Mouse (Mus musculus): ENCODE results near the gene Uspl1. TPM values are rescaled to one million over a fixed set of nuclear protein-coding genes. Genes with fewer than 3 reads are reported as not detected.
A peak's percentile ranks its signal among the peaks of the same experiment; 100 is the strongest.

Uspl1 gene
- polyA plus RNA-seq, 2 experiments, result 27.2 to 44.8 TPM

DNA sequence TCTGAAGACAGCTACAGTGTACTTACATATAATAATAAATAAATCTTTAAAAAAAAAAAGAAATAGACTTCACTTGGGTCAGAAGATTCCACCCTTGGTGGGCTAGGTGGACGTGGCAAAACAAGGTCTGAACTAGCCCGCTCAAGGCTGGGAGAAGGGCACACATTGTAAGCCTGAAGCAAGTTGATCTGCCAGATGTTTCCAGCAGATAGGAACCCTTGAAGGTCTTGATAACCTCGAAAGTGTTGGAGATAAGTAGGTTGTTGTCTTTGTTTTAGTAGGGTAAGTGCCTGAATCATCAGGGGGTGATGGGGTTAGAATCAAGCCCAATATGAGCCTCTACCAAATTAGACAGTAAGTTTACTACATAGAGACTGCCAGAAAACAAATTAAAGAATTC, 35.3 kb downstream of the Uspl1 start:
- Histone ChIP-seq H3K4me2 (replicated peaks; ENCODE audit: low read depth, low read length, severe bottlenecking) (no peak overlapping the region), H3K4me1 (ENCODE audit: control insufficient read depth, insufficient read depth, low read length) (peaks cover 3% of the 10 kb centered on the region; the same call in 1 of the 2 replicates), H3K9me3 (ENCODE audit: control insufficient read depth, low read length) (no peaks in the 10 kb centered on the region), H3K4me3 (replicated peaks; ENCODE audit: low read length) (no peak overlapping the region), H3K27ac (replicated peaks; ENCODE audit: low read depth, low read length) (no peak overlapping the region), H3K27me3 (ENCODE audit: control insufficient read depth, insufficient read depth, low read length) (no peaks in the 10 kb centered on the region), H3K36me3 (ENCODE audit: control insufficient read depth, insufficient read depth, low read length) (peaks cover 28% of the 10 kb centered on the region), H3K9ac (ENCODE audit: low read depth, low read length, severe bottlenecking) (no peak overlapping the region)
- no peak for ATAC-seq (ENCODE audit: low FRiP score, low read depth)
- no peak for TF ChIP-seq POLR2A (IDR thresholded peaks at IDR 0.05; ENCODE audit: borderline replicate concordance, extremely low read depth, insufficient read depth, insufficient read length)
- DNase-seq (ENCODE audit: low spot score), result no peak
- WGBS, result 86% methylated on average over 3 of the region's 3 CpGs

GRCm38 (mm10) chr5:149221355-149221754, 37.2 kb downstream of the Uspl1 start:
- H3K4me1 ChIP-seq (ENCODE audit: control insufficient read depth, insufficient read depth, low read length), result peaks cover 6% of the 10 kb centered on the region; the same call in 1 of the 2 replicates
- H3K9ac ChIP-seq (ENCODE audit: low read depth, low read length, severe bottlenecking), result no peak overlapping the region
- no peak for ATAC-seq (ENCODE audit: low FRiP score, low read depth)
- no peak for DNase-seq (ENCODE audit: low spot score)
- TF ChIP-seq POLR2A (IDR thresholded peaks at IDR 0.05; ENCODE audit: borderline replicate concordance, extremely low read depth, insufficient read depth, insufficient read length), result no peak
- H3K36me3 ChIP-seq (ENCODE audit: control insufficient read depth, insufficient read depth, low read length), result peaks cover 9% of the 10 kb centered on the region
- H3K27me3 ChIP-seq (ENCODE audit: control insufficient read depth, insufficient read depth, low read length), result no peaks in the 10 kb centered on the region
- H3K9me3 ChIP-seq (ENCODE audit: control insufficient read depth, low read length), result no peaks in the 10 kb centered on the region
- no peak overlapping the region for H3K4me2 ChIP-seq (replicated peaks; ENCODE audit: low read depth, low read length, severe bottlenecking)
- H3K4me3 ChIP-seq (replicated peaks; ENCODE audit: low read length), result no peak overlapping the region
- 92% methylated on average over 4 of the region's 4 CpGs for WGBS
- no peak overlapping the region for H3K27ac ChIP-seq (replicated peaks; ENCODE audit: low read depth, low read length)

DNA sequence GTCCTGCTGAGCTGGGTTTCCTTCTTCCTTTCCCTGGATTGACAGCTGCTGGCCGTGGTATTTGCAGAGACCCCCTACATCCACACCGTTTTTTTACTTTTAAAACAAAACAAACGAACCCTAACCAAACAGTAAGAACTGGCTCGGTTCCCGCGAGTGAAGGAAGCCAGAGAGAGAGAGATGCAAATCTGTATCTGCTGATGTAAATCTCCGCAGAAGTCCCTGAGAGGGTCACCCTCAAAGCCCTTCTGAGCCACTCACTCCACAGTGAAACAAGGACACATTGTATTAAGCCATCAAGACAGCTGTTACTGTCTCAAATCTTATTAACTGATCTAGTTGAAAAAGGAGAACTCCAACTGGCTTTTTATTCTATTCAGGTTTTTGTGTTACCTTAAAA, 40.5 kb downstream of the Uspl1 start:
- Histone ChIP-seq H3K4me3 (replicated peaks; ENCODE audit: low read length) (no peak overlapping the region), H3K36me3 (ENCODE audit: control insufficient read depth, insufficient read depth, low read length) (no peaks in the 10 kb centered on the region), H3K4me1 (ENCODE audit: control insufficient read depth, insufficient read depth, low read length) (peaks cover 6% of the 10 kb centered on the region; the same call in 1 of the 2 replicates), H3K27me3 (ENCODE audit: control insufficient read depth, insufficient read depth, low read length) (no peaks in the 10 kb centered on the region), H3K9ac (ENCODE audit: low read depth, low read length, severe bottlenecking) (no peak overlapping the region), H3K4me2 (replicated peaks; ENCODE audit: low read depth, low read length, severe bottlenecking) (no peak overlapping the region), H3K9me3 (ENCODE audit: control insufficient read depth, low read length) (no peaks in the 10 kb centered on the region), H3K27ac (replicated peaks; ENCODE audit: low read depth, low read length) (no peak overlapping the region; the same call in 1 of the 2 replicates)
- peak; percentile 44 for DNase-seq (ENCODE audit: low spot score)
- WGBS, result 34% methylated on average over 7 of the region's 7 CpGs
- ATAC-seq (ENCODE audit: low FRiP score, low read depth), result no peak
- no peak for TF ChIP-seq POLR2A (IDR thresholded peaks at IDR 0.05; ENCODE audit: borderline replicate concordance, extremely low read depth, insufficient read depth, insufficient read length)

DNA sequence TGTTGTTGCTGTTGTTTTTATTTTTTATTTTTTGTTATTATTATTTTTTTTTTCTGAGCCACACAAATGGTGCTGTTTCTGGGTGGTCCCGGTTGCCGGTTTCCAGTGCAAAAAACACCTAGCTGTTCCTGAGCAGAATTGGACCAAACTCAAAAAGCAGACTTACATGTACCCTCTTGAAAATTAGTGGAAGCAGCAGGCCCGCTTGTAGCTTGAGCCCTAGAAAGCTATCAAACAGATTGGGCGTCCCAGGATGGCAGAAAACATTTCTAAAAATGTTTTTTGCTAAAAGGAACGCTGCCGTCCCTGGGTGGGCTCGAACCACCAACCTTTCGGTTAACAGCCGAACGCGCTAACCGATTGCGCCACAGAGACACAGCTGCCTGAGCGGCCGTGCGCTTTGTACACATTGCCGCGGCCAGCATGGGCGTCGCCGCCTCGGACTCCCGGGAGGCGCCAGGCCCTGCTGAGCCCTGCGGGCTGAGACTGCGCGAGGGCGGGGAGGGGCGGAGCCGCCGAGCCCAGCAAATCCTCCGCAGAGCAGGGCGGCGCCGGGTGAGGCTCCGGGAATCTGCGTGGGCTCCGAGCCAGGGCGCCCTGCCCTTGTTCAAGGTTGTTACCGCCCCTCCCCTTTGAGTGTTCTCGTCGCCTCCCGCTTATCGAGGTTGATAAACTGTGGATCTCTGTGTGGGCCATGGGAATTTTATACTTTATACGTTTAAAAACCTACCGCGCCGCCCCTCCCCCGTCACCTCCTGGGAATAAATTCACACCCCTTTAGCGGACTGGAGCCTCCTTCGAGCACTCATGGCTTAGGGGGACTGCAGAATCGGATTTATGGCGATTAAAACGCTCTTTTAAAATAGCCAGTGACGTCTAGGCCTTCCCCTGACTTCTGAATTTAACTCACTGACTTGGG, 44.8 kb downstream of the Uspl1 start:
- DNase-seq (ENCODE audit: low spot score) (peak; percentile 95), ATAC-seq (ENCODE audit: low FRiP score, low read depth) (peak; percentile 98)
- Histone ChIP-seq H3K27ac (replicated peaks; ENCODE audit: low read depth, low read length) (peak overlapping the region; percentile 86), H3K9me3 (ENCODE audit: control insufficient read depth, low read length) (peaks cover 4% of the 10 kb centered on the region; the same call in 1 of the 2 replicates), H3K4me1 (ENCODE audit: control insufficient read depth, insufficient read depth, low read length) (peaks cover 8% of the 10 kb centered on the region; the same call in 1 of the 2 replicates), H3K36me3 (ENCODE audit: control insufficient read depth, insufficient read depth, low read length) (no peaks in the 10 kb centered on the region), H3K9ac (ENCODE audit: low read depth, low read length, severe bottlenecking) (peak overlapping the region; percentile 52), H3K4me2 (replicated peaks; ENCODE audit: low read depth, low read length, severe bottlenecking) (peak overlapping the region; percentile 48), H3K27me3 (ENCODE audit: control insufficient read depth, insufficient read depth, low read length) (no peaks in the 10 kb centered on the region), H3K4me3 (replicated peaks; ENCODE audit: low read length) (peak overlapping the region; percentile 53)
- TF ChIP-seq POLR2A (IDR thresholded peaks at IDR 0.05; ENCODE audit: borderline replicate concordance, extremely low read depth, insufficient read depth, insufficient read length), result no peak
- WGBS, result 3% methylated on average over 50 of the region's 55 CpGs

DNA sequence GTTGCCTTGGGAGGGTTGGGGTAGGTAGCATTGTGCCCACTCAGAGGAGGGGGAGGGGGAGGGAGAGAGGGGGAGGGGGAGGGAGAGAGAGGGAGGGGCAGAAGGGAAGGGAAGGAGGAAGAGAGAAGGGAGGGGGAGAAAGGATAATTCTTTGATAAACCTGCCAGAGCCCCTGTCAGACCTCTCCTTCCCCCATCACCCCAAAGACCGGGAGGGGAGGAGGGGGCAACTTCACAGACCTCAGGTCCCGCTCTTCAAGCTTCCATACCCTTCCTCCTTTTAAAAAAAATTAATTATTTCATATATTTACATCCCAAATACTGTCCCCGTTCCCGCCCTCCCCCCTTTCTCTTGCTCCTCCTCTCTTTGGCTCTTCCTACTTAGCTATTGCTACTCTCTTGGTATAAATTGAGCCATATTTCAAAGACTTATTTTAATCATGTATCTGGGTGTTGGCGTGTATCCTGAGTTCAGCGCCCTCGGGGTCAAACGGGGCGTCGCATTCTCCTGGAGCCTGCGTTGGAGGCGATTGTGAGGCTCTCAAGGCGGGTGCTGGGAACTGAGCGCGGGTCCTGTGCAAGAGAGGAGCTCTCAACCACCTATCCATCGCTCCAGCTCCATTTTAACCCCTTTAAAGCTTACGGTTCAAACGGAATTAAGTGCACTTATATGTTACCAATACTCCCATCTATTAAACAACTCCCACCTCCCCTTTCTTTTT, 45.6 kb downstream of the Uspl1 start:
- 0 out of 2 replicates have a peak, but pooled peaks cover 3% of the 10 kb centered on the region for H3K4me1 ChIP-seq (ENCODE audit: control insufficient read depth, insufficient read depth, low read length)
- H3K9ac ChIP-seq (ENCODE audit: low read depth, low read length, severe bottlenecking), result peak overlapping the region; percentile 52
- ATAC-seq (ENCODE audit: low FRiP score, low read depth) (no peak), DNase-seq (ENCODE audit: low spot score) (no peak)
- peak overlapping the region; percentile 86 for H3K27ac ChIP-seq (replicated peaks; ENCODE audit: low read depth, low read length)
- 74% methylated on average over 18 of the region's 18 CpGs for WGBS
- peaks cover 4% of the 10 kb centered on the region; the same call in 1 of the 2 replicates for H3K9me3 ChIP-seq (ENCODE audit: control insufficient read depth, low read length)
- no peaks in the 10 kb centered on the region for H3K36me3 ChIP-seq (ENCODE audit: control insufficient read depth, insufficient read depth, low read length)
- no peaks in the 10 kb centered on the region for H3K27me3 ChIP-seq (ENCODE audit: control insufficient read depth, insufficient read depth, low read length)
- no peak for TF ChIP-seq POLR2A (IDR thresholded peaks at IDR 0.05; ENCODE audit: borderline replicate concordance, extremely low read depth, insufficient read depth, insufficient read length)
- H3K4me3 ChIP-seq (replicated peaks; ENCODE audit: low read length), result peak overlapping the region; percentile 53
- peak overlapping the region; percentile 48 for H3K4me2 ChIP-seq (replicated peaks; ENCODE audit: low read depth, low read length, severe bottlenecking)

All from limb, embryonic 14.5 days (tissue).